Mouse (Mus musculus): ENCODE data around the gene Prelid1.

GRCm38 (mm10) chr13:55371740-55372139 is 51.4 kb downstream of the Prelid1 start:
- TF ChIP-seq CTCF (IDR thresholded peaks at IDR 0.05; ENCODE audit: low read depth, low read length) (no peak), GATA1 (IDR thresholded peaks at IDR 0.05; ENCODE audit: borderline replicate concordance, low read length) (no peak), GATA2 (IDR thresholded peaks at IDR 0.05; ENCODE audit: borderline replicate concordance, low read depth, low read length) (no peak), POLR2AphosphoS5 (IDR thresholded peaks at IDR 0.05; ENCODE audit: insufficient replicate concordance, low read depth, low read length) (no peak), TAL1 (conservative IDR thresholded peaks at IDR 0.05; ENCODE audit: low read depth, low read length) (no peak)
